Mouse (Mus musculus): Measurements from ENCODE around the gene Mgat5b. TPM values are rescaled to one million over a fixed set of nuclear protein-coding genes. Genes with fewer than 3 reads are reported as not detected.

The Mgat5b gene
- total RNA-seq, 1 experiment, result 7.1 TPM

- in situ Hi-C loops (cut with MboI; ENCODE audit: low sequenced_read_pairs in 2 of 2, unreplicated experiment in 2 of 2), result loop anchor here in 1 of 2 experiments (25.0 kb wide), 1 partner anchor 106 kb away; no protein-coding TSS in a partner anchor
- peak overlapping the region in 1 of 2 experiments; percentile 42; a peak in 1 of 4 replicates for H3K4me3 ChIP-seq (ENCODE audit: insufficient read depth in 1 of 2, low read depth in 1 of 2, low read length in 2 of 2, poor library complexity in 1 of 2, severe bottlenecking in 1 of 2)
- TF ChIP-seq ZNF384 (IDR thresholded peaks at IDR 0.05; ENCODE audit: low read depth, low read length), result no peak
- no peak for TF ChIP-seq CHD2 (IDR thresholded peaks at IDR 0.05; ENCODE audit: low read depth, low read length)
- TF ChIP-seq MAFK (IDR thresholded peaks at IDR 0.05; ENCODE audit: insufficient read depth, low read depth, low read length), result no peak
- no peak for TF ChIP-seq ZC3H11A (IDR thresholded peaks at IDR 0.05; ENCODE audit: borderline replicate concordance, low read depth, low read length)
- TF ChIP-seq HCFC1 (IDR thresholded peaks at IDR 0.05; ENCODE audit: borderline replicate concordance, insufficient read depth, low read length), result no peak
- H3K9ac ChIP-seq (ENCODE audit: insufficient read depth, low read depth, low read length, poor library complexity, severe bottlenecking), result no peak overlapping the region
- no peaks in the 10 kb centered on the region; the same call in 1 of the 2 replicates for H3K36me3 ChIP-seq (ENCODE audit: control insufficient read depth, insufficient read depth, low read length, poor library complexity, severe bottlenecking)
- H3K27ac ChIP-seq (ENCODE audit: insufficient read depth, low read depth, low read length, poor library complexity, severe bottlenecking), result peak overlapping the region; percentile 45; the same call in 1 of the 2 replicates
- no peaks in the 10 kb centered on the region for H3K9me3 ChIP-seq (ENCODE audit: control insufficient read depth, insufficient read depth, low read depth, low read length)
- H3K4me1 ChIP-seq (ENCODE audit: control insufficient read depth in 2 of 2, insufficient read depth in 2 of 2, low read length in 2 of 2, poor library complexity in 1 of 2), result peaks cover 2 to 10% of the 10 kb centered on the region in 2 experiments; a peak in 2 of 4 replicates
- DNase-seq (ENCODE audit: low read depth, low spot score), result no peak
Observed at GRCm38 (mm10) chr11:116905741-116906456, 12.8 kb upstream of the Mgat5b start.

GRCm38 (mm10) chr11:116913573-116913972 lies 5.1 kb upstream of the Mgat5b start:
- no peak for DNase-seq (ENCODE audit: low read depth, low spot score)
- Histone ChIP-seq H3K36me3 (ENCODE audit: control insufficient read depth, insufficient read depth, low read length, poor library complexity, severe bottlenecking) (no peaks in the 10 kb centered on the region), H3K4me3 (ENCODE audit: insufficient read depth in 1 of 2, low read depth in 1 of 2, low read length in 2 of 2, poor library complexity in 1 of 2, severe bottlenecking in 1 of 2) (peak overlapping the region in 1 of 2 experiments; percentile 20; a peak in 1 of 4 replicates), H3K9me3 (ENCODE audit: control insufficient read depth, insufficient read depth, low read depth, low read length) (no peaks in the 10 kb centered on the region), H3K9ac (ENCODE audit: insufficient read depth, low read depth, low read length, poor library complexity, severe bottlenecking) (no peak overlapping the region), H3K4me1 (ENCODE audit: control insufficient read depth in 2 of 2, insufficient read depth in 2 of 2, low read length in 2 of 2, poor library complexity in 1 of 2) (peaks cover 4 to 30% of the 10 kb centered on the region in 2 experiments; a peak in 2 of 4 replicates), H3K27ac (ENCODE audit: insufficient read depth, low read depth, low read length, poor library complexity, severe bottlenecking) (no peak overlapping the region)
- in situ Hi-C loops (cut with MboI; ENCODE audit: low sequenced_read_pairs in 2 of 2, unreplicated experiment in 2 of 2), result loop anchor here in 1 of 2 experiments (25.0 kb wide), 1 partner anchor 99 kb away; no protein-coding TSS in a partner anchor
- TF ChIP-seq HCFC1 (IDR thresholded peaks at IDR 0.05; ENCODE audit: borderline replicate concordance, insufficient read depth, low read length), result no peak
- no peak for TF ChIP-seq ZC3H11A (IDR thresholded peaks at IDR 0.05; ENCODE audit: borderline replicate concordance, low read depth, low read length)
- no peak for TF ChIP-seq MAFK (IDR thresholded peaks at IDR 0.05; ENCODE audit: insufficient read depth, low read depth, low read length)
- no peak for TF ChIP-seq CHD2 (IDR thresholded peaks at IDR 0.05; ENCODE audit: low read depth, low read length)
- no peak for TF ChIP-seq ZNF384 (IDR thresholded peaks at IDR 0.05; ENCODE audit: low read depth, low read length)

- Histone ChIP-seq H3K9ac (ENCODE audit: insufficient read depth, low read depth, low read length, poor library complexity, severe bottlenecking) (no peak overlapping the region), H3K36me3 (ENCODE audit: control insufficient read depth, insufficient read depth, low read length, poor library complexity, severe bottlenecking) (no peaks in the 10 kb centered on the region), H3K4me3 (ENCODE audit: insufficient read depth in 1 of 2, low read depth in 1 of 2, low read length in 2 of 2, poor library complexity in 1 of 2, severe bottlenecking in 1 of 2) (no peak overlapping the region), H3K9me3 (ENCODE audit: control insufficient read depth, insufficient read depth, low read depth, low read length) (no peaks in the 10 kb centered on the region), H3K27ac (ENCODE audit: insufficient read depth, low read depth, low read length, poor library complexity, severe bottlenecking) (no peak overlapping the region; the same call in 1 of the 2 replicates), H3K4me1 (ENCODE audit: control insufficient read depth in 2 of 2, insufficient read depth in 2 of 2, low read length in 2 of 2, poor library complexity in 1 of 2) (peaks cover 4 to 30% of the 10 kb centered on the region in 2 experiments; a peak in 2 of 4 replicates)
- in situ Hi-C loops (cut with MboI; ENCODE audit: low sequenced_read_pairs in 2 of 2, unreplicated experiment in 2 of 2), result loop anchor here in 1 of 2 experiments (25.0 kb wide), 1 partner anchor 98 kb away; no protein-coding TSS in a partner anchor
- no peak for DNase-seq (ENCODE audit: low read depth, low spot score)
- TF ChIP-seq CHD2 (IDR thresholded peaks at IDR 0.05; ENCODE audit: low read depth, low read length) (no peak), ZNF384 (IDR thresholded peaks at IDR 0.05; ENCODE audit: low read depth, low read length) (no peak)
Observed at GRCm38 (mm10) chr11:116914267-116914885, 4.3 kb upstream of the Mgat5b start.

- TF ChIP-seq HCFC1 (IDR thresholded peaks at IDR 0.05; ENCODE audit: borderline replicate concordance, insufficient read depth, low read length) (no peak), ZC3H11A (IDR thresholded peaks at IDR 0.05; ENCODE audit: borderline replicate concordance, low read depth, low read length) (no peak), MAFK (IDR thresholded peaks at IDR 0.05; ENCODE audit: insufficient read depth, low read depth, low read length) (no peak), ZNF384 (IDR thresholded peaks at IDR 0.05; ENCODE audit: low read depth, low read length) (no peak), CHD2 (IDR thresholded peaks at IDR 0.05; ENCODE audit: low read depth, low read length) (no peak)
- no peak for DNase-seq (ENCODE audit: low read depth, low spot score)
- Histone ChIP-seq H3K27ac (ENCODE audit: insufficient read depth, low read depth, low read length, poor library complexity, severe bottlenecking) (no peak overlapping the region), H3K4me1 (ENCODE audit: control insufficient read depth in 2 of 2, insufficient read depth in 2 of 2, low read length in 2 of 2, poor library complexity in 1 of 2) (peaks cover 4 to 35% of the 10 kb centered on the region in 2 experiments; a peak in 2 of 4 replicates), H3K9me3 (ENCODE audit: control insufficient read depth, insufficient read depth, low read depth, low read length) (no peaks in the 10 kb centered on the region), H3K9ac (ENCODE audit: insufficient read depth, low read depth, low read length, poor library complexity, severe bottlenecking) (no peak overlapping the region), H3K36me3 (ENCODE audit: control insufficient read depth, insufficient read depth, low read length, poor library complexity, severe bottlenecking) (no peaks in the 10 kb centered on the region), H3K4me3 (ENCODE audit: insufficient read depth in 1 of 2, low read depth in 1 of 2, low read length in 2 of 2, poor library complexity in 1 of 2, severe bottlenecking in 1 of 2) (no peak overlapping the region)
- in situ Hi-C loops (cut with MboI; ENCODE audit: low sequenced_read_pairs in 2 of 2, unreplicated experiment in 2 of 2), result loop anchor here in 1 of 2 experiments (25.0 kb wide), 1 partner anchor 97 kb away; no protein-coding TSS in a partner anchor
Observed at GRCm38 (mm10) chr11:116915241-116915640, 3.4 kb upstream of the Mgat5b start.

Measured in ES-E14 (cell line).